Mouse (Mus musculus): ENCODE results near the gene Gpc5. TPM values are rescaled to one million over a fixed set of nuclear protein-coding genes. Genes with fewer than 3 reads are reported as not detected.
"Not testable (repeated sequence)": the region's sequence is repeated elsewhere in the genome, so short reads cannot be mapped to it uniquely, and the experiment has no call there.

The Gpc5 gene
- total RNA-seq (2017) = not detected in 3 replicates

DNA sequence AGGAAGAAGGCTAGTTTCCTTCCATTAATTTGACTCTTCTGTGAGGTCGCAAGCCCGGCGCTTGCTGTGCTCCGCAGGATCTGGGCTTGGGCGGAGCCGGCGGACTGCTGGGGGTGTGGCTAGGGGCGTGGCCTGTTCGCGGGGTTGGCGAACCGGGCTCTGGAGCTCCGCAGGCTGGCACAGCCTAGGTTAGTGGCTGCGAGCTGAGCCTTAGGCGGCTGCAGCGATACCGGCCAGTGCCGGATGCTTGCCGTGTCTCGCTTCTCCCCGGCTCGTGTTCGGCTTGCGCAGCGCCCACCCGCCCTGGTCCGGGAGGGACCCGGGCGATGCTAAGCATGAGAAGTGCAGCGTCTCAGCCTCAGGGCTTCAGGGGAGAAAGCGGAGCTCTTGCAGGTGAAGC lies at the start of gene Gpc5:
Gpc5 (plus strand) TSS at position 135 of the 400 bp plus-strand sequence.
- peak; percentile 82 for ATAC-seq (replicated peaks; ENCODE audit: insufficient number of reproducible peaks, low FRiP score, low TSS enrichment, poor library complexity, severe bottlenecking)

DNA sequence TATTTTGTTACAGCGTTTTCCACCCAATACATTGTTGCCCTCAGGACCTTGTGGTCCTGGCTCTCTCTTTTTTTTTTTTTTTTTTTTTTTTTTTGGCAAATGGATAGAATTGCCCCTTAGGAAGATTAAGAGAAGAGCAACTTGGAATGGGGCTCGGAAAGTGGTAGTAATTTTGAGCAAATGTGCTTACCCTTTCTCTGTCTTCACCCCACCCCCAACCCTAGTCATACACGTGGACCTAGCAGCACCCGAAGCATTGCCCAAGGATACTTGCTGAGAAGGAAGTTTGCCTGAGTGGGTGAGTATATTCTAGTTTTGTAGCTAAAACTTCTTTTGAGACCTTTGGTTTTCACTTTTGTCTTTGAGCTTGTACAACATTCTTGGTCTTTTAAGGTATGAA lies 49.4 kb upstream of the Gpc5 start:
- no peak for ATAC-seq (replicated peaks; ENCODE audit: insufficient number of reproducible peaks, low FRiP score, low TSS enrichment, poor library complexity, severe bottlenecking)

DNA sequence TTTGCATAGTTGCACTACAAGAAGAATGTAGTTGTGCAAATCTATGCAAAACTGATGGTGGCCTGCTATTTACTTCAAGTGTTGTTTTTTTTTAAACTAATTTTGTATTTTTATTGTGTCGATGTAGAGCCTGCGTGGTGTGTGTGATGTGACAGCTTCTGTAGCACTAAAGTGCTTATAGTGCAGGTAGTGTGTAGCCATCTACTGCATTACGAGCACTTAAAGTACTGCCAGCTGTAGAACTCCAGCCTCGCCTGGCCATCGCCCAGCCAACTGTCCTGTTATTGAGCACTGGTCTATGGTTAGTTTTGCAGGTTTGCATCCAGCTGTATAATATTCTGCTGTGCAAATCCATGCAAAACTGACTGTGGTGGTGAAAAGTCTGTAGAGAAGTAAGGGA lies 48.0 kb upstream of the Gpc5 start:
- no peak for ATAC-seq (replicated peaks; ENCODE audit: insufficient number of reproducible peaks, low FRiP score, low TSS enrichment, poor library complexity, severe bottlenecking)

DNA sequence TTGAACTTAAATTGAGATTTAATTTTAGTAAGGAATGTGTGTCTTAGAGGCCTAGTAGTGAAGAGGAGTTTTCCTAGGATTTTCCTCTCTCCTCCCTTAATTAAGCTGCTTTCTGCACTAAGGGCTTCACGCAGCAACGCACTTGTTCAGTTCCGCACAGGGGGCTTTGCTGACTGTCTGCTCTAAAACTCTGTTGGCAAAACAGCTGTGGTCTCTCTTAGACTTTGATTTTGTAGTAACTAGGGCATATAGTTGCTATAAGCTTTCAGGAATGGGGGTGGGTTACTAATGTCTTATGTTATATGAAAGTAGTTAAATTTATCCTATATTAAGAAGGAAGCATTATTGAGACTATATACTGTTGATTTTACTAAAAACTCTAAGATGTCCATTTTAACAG lies 46.3 kb upstream of the Gpc5 start:
- ATAC-seq (replicated peaks; ENCODE audit: insufficient number of reproducible peaks, low FRiP score, low TSS enrichment, poor library complexity, severe bottlenecking) = no peak

DNA sequence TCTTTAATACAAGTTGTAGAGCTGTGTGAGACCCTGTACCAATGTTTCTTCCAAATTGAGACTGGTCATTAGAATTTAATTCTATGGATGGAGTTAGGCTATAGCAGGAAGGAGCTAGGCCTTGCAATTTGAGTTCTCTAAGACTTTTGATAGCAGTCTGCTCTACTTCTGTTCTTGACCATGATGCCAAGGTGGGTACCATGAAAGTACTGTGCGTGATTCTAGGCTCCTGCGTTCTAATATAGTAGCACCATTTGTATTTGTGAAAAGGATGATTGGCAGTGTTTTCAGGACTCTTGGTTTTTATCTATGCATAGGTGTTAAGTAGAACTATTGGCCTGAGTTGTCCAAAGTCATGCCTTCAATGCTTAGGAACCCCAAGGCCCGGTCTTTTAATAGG lies 44.7 kb upstream of the Gpc5 start:
- no peak for ATAC-seq (replicated peaks; ENCODE audit: insufficient number of reproducible peaks, low FRiP score, low TSS enrichment, poor library complexity, severe bottlenecking)

DNA sequence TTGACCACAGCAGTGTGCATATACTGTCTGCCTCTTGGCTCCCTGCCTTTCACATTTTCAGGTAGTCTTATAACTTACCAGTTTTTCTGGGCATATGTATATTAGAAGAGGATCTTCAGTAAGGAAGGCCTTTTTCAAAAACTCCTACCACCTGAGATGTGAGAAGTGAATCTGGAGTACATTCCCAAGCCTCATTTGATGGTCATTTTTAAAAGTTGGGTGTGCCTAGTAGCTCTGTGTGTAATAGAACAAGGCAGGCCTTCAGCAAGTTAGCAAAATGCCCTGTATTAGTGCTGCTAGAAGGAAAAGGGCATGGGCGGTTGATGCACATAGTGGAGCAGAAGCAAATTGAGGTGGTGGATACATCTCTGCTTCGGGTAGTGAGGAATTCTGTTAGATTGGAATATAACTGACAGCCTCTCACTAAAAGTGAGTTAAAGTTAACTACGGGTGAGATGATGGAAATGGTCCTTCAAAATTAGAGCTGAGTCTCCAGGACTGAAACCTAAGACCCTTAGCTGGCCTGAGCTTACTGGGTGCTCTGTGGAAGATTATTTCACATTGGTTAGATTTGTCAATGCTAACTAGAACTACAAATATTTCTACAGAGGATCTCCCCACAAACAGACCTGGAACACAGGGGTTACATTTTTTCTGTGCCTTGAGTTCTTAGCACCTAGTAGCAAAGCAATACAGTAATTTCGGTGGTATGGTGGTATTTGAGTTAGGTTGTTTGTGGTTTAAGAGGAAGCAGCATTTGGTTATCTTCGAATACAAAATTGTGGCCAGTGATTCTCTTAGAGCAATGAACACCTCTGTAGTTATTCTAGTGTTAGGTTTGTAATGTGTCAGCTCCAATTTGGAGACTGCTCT lies 43.8 kb upstream of the Gpc5 start:
- no peak for ATAC-seq (replicated peaks; ENCODE audit: insufficient number of reproducible peaks, low FRiP score, low TSS enrichment, poor library complexity, severe bottlenecking)

DNA sequence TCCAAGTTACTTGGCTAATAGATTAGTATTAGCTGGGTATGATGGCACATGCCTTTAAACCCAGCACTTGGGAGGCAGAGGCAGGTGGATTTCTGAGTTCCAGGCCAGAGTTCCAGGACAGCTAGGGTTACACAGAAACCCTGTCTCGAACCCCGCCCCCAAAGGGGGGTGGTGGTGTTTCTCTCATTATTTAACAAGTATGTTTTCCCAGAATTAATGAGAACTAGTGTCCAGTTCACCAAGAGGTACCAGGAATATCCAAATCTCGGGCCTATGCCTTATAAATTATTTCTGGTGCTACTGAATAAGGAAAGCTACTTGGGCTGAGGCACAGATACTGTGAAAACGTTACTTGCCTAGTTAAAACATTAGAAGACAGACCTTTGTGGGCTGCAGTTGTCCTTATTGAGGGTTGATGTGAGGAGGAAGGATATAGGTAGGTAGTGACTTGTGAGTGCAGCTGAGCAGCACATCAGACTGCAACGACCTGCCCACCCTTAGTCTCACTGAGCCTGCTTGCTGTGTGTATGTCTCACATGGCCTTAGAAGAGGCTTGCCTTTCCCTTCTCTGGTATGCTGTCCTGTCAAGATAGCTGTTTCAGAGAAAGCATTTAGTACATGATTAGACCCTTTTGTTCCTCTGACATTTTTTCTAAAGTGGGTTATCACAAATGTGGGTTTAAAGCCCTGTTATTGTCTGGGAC lies 43.0 kb upstream of the Gpc5 start:
- ATAC-seq (replicated peaks; ENCODE audit: insufficient number of reproducible peaks, low FRiP score, low TSS enrichment, poor library complexity, severe bottlenecking) = no peak

DNA sequence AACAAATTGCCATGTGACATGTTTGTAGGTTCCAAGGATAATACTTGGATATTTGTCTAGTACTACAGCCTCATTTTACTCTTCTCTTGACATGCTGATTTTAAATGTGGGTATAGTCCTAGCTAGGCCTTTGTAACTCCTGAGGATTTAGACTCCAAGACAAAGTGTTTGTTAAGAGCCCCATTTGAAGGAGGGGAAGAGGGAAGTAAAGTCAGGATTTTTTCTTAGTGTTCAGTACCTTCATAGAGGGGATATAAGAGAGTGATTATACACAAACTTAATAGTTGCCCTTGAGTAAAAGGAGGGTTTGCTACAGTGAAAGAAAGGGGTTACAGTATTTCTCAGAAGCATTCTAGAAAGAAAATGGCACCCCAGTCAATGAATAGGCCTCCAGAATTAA lies 42.2 kb upstream of the Gpc5 start:
- no peak for ATAC-seq (replicated peaks; ENCODE audit: insufficient number of reproducible peaks, low FRiP score, low TSS enrichment, poor library complexity, severe bottlenecking)

DNA sequence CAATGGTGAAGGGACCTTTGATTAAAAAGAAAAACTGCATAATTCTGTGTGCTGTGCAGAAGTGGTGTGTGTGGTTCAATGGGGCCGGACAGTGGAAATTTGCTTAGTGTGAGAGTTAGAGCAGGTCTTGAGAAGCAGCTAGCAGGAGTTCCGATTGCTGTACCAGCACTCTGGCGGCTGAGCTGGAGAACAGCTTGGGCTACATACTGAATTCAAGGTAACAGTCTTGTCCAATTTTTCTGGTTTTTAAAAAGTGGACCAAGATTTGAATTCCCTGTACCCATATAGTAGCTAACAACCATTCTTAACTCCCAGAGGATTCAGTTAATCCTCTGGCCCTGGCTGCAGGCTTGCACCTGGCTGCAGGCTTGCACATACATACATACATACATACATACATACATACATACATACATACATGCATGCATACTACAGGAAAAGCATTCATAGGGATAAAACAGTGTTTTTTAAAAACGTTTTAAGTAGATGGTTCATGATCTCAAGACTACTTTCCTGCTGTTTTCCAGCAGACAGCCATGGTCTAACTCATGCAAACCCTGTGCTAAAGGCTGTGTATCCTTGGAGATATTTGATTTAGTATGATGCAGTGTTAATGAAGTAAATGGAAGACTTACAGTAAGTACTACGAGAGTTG lies 40.8 kb upstream of the Gpc5 start:
- no peak for ATAC-seq (replicated peaks; ENCODE audit: insufficient number of reproducible peaks, low FRiP score, low TSS enrichment, poor library complexity, severe bottlenecking)

DNA sequence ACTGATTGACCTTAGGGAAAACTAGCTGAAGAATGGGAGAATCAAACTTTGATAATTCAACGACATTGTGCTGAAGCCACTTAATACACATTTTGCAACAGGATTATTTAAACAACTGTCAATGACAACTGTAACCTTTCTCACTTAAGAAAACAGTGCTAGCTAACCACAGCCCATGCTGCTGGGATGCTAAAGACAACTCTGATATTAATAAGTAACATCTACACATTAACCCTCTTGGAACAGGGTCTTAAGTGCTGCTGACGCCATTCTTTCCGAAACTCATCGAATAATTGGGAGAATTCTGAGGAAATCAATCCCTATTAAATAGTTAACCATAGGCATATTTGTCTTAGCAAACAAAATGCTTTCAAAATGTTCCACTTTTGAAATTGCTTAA lies 39.6 kb upstream of the Gpc5 start:
- ATAC-seq (replicated peaks; ENCODE audit: insufficient number of reproducible peaks, low FRiP score, low TSS enrichment, poor library complexity, severe bottlenecking) = no peak

DNA sequence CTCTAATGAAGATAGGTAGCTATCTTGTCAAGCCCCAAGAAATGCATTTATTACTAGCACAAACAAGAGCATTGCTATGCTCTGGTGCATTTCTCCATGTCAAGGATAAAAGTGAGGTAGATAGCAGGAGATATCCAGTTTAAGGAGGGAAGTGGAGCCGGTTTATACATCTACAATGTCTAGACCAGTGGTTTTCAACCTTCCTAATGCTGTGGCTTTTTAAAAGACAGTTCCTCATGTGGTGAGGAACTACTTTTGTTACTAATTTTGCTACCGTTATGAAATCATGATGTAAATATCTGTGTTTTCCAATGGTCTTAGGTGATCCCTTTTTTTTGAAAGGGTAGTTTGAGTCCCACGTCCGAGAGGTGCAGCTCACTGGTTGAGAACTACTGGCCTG lies 37.8 kb upstream of the Gpc5 start:
- no peak for ATAC-seq (replicated peaks; ENCODE audit: insufficient number of reproducible peaks, low FRiP score, low TSS enrichment, poor library complexity, severe bottlenecking)

DNA sequence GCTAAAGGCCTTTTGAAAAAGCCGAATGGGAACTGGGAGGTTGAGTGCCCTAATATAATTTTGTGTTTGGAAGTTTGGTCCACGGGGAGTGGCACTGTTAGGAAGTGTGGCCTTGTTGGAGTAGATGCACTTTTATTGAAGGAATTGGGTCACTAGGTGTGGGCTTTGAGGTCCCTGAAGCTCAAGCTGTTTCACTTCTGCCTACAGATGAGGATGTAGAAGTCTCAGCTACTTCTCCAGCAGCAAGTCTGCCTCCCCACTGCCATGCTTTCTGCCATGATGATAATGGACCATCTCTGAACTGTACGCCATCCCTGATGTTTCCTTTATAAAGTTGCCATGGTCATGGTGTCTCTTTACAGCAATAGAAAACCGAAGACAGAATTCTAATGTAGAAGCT lies 34.5 kb upstream of the Gpc5 start:
- no peak for ATAC-seq (replicated peaks; ENCODE audit: insufficient number of reproducible peaks, low FRiP score, low TSS enrichment, poor library complexity, severe bottlenecking)

DNA sequence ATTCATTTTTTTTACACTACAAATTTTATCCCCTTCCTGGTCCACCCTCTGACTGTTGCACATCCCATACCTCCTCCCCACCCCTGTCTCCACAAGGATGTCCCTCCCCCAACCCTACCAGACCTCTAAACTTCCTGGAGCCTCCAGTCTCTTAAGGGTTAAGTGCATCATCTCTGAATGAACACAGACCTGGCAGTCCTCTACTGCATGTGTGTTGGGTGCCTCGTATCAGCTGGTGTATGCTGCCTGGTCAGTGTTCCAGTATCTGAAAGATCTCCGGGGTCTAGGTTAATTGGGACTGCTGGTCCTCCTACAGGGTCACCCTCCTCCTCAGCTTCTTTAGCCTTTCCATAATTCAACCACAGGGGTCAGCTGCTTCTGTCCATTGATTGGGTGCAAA lies 25.9 kb upstream of the Gpc5 start:
- ATAC-seq (replicated peaks; ENCODE audit: insufficient number of reproducible peaks, low FRiP score, low TSS enrichment, poor library complexity, severe bottlenecking) = not testable (repeated sequence)

DNA sequence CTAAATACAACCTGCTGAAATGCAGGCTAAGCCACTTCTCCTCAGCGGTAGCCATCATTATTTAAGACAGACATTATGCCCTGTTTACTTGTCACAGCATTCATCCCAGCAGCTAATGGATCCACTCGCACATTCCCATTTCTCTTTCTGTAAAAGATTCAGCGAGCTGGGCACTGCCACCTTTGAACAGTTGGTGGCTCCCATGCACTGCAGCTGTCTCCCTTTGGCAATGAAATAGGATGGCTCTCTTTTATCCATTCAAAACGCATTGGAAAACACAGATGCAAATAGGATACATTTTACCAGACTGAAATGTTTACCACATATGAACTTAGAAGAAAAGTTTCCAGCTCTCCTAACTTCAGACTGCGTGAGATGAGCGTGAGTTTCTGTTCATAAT lies 21.5 kb upstream of the Gpc5 start:
- no peak for ATAC-seq (replicated peaks; ENCODE audit: insufficient number of reproducible peaks, low FRiP score, low TSS enrichment, poor library complexity, severe bottlenecking)

DNA sequence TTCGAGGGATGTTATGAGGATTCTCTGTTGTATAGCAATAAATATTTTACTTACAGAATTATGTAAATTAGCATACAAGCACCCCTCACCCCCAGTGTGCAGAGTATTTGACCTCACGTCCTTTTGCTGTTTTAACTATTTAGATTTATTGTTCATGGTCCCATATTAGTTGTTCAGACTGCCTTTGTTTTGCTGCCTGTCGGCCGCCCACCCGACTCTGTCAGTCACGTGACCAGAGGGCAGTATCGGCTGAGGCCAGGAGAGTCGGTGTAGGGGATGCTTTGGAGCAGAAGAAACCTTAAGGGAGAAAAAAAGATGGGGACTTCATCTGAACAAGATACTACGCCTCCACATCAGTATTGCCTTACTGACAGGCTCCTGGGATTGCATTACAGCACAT lies 14.7 kb upstream of the Gpc5 start:
- no peak for ATAC-seq (replicated peaks; ENCODE audit: insufficient number of reproducible peaks, low FRiP score, low TSS enrichment, poor library complexity, severe bottlenecking)

DNA sequence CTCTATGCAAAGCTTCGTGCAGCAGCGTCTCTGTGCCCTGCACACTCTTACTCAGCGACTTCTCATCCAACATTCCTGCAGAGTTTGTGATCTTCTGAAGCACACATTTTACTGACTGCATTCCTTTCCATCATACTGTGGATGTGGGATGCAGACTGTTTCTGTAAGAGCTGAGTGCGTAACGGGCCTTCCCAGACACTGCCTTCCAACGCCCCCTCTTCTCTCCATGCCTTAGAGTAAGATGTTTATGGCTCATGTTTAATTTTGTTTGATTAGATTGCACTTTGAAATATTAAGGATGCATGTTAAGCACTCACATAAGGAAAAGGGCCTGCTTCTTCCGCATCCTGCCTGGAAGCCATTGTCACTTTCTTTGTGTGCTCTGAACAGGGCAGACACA lies 14.0 kb upstream of the Gpc5 start:
- ATAC-seq (replicated peaks; ENCODE audit: insufficient number of reproducible peaks, low FRiP score, low TSS enrichment, poor library complexity, severe bottlenecking) = no peak

DNA sequence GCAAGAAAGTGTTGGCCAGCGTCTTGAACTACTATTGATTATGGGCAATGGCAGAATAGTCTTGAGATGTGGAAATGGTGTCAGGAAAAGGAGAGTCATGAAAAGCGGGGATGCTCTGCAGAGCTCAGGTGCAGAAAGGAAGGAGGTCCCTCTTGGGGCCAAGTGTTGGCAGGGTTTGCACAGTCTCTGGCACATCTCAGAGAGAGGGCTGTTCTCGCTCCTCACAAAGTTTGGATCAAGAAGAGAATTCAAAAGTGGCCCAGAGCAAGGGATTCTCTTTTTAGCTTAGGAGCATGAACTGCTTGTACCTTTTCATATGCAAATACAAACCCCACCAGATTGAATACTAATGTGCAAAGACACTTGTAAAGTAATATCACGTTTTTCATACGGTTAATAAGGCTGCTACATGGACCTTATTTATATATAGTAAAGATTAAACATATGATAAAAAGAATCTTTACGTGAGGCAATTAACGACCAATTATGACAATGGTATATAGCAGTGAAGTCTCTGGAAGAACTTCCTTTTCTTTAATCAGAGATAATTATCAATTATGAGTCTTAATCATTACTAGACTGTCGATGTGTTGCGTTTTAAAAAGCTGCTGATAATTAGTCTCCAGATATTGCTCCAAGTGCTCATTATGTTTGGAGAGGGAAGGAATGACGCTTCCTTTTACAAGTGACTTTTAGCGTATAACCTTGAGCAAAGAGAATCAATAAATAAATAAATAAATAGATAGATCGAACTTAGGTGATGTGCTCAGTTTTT lies 10.1 kb upstream of the Gpc5 start:
- ATAC-seq (replicated peaks; ENCODE audit: insufficient number of reproducible peaks, low FRiP score, low TSS enrichment, poor library complexity, severe bottlenecking) = no peak

DNA sequence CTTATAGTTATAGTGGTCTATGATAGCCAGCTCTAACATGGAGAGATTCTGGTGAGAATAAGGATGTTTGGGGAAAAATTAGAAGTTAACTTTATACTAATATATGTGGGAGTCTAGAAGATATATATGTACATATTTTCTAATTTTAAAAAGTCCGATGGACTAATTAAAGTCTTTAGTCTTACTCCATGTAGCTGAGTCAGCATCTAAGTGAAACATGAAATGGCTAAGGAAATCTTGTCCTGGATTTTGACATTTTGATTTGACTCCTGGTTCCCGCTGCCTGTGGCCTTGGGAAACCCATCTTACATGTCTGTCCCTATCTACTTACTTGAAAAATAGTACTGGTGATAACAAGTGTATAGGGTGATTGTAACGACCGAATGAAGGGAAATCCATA lies 1.5 kb upstream of the Gpc5 start:
- ATAC-seq (replicated peaks; ENCODE audit: insufficient number of reproducible peaks, low FRiP score, low TSS enrichment, poor library complexity, severe bottlenecking) = no peak

DNA sequence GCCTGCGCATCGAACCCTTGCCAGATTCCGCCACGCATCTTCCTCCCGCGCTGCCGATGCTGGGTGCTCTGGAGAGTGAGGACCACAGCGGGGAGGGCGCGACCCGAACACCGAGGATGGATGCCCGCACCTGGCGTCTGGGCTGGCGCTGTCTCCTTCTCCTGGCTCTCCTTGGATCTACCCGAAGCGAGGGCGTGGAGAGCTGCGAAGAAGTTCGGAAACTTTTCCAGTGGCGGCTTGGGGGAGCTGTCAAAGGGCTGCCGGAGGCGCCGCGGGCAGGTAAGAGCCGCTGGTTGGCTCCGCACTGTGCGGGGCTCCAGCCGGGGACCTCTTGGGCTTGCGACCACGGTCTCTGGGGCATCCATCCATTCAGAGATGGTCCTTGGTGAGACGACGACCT lies 495 bp downstream of the Gpc5 start:
- 0 out of 2 replicates have a peak, but pooled peaks have one; percentile 23 for ATAC-seq (replicated peaks; ENCODE audit: insufficient number of reproducible peaks, low FRiP score, low TSS enrichment, poor library complexity, severe bottlenecking)

Measured in monocyte, adult 5-6 weeks (primary cell).